Mouse (Mus musculus): ENCODE results near the gene Rreb1.

- no peak for TF ChIP-seq CTCF (IDR thresholded peaks at IDR 0.05; ENCODE audit: low read depth, low read length)
- no peak for TF ChIP-seq POLR2A (IDR thresholded peaks at IDR 0.05; ENCODE audit: extremely low read depth, insufficient read depth, low read length)
These were observed 20.6 kb downstream of the Rreb1 start for GRCm38 (mm10) chr13:37798811-37799210.

Measured in liver, adult 2 months (tissue).